Mouse (Mus musculus): ENCODE results near the gene Btn2a2. TPM values are rescaled to one million over a fixed set of nuclear protein-coding genes. Genes with fewer than 3 reads are reported as not detected.

Gene Btn2a2
- polyA plus RNA-seq, 1 experiment from 2014 or later, result not detected

DNA sequence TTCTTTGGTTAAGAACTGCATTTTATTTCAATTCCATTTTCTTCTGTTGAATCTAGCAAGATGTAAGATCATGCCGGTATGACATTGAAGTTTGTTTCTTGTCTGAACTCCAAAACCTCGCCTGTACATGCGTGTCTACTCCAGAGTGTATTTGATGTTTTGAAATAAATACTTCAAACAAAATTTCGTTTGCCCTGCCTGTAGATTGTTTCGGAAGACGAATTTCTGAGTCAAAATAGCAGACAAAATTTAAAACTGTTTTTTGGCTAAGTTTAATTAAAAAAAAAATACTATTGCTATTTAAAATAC, 29.6 kb upstream of the Btn2a2 start:
- H3K4me1 ChIP-seq, result peaks cover 11% of the 10 kb centered on the region; the same call in 1 of the 2 replicates
- under 1% methylated on average over 6 of the region's 6 CpGs for WGBS
- peak overlapping the region; percentile 67 for H3K4me2 ChIP-seq
- ATAC-seq (replicated peaks), result no peak
- H3K9me3 ChIP-seq, result no peaks in the 10 kb centered on the region
- peak overlapping the region; percentile 42 for H3K4me3 ChIP-seq
- H3K36me3 ChIP-seq (replicated peaks), result no peaks in the 10 kb centered on the region
- H3K9ac ChIP-seq, result no peak overlapping the region
- H3K27me3 ChIP-seq (replicated peaks), result no peaks in the 10 kb centered on the region
- H3K27ac ChIP-seq, result no peak overlapping the region

DNA sequence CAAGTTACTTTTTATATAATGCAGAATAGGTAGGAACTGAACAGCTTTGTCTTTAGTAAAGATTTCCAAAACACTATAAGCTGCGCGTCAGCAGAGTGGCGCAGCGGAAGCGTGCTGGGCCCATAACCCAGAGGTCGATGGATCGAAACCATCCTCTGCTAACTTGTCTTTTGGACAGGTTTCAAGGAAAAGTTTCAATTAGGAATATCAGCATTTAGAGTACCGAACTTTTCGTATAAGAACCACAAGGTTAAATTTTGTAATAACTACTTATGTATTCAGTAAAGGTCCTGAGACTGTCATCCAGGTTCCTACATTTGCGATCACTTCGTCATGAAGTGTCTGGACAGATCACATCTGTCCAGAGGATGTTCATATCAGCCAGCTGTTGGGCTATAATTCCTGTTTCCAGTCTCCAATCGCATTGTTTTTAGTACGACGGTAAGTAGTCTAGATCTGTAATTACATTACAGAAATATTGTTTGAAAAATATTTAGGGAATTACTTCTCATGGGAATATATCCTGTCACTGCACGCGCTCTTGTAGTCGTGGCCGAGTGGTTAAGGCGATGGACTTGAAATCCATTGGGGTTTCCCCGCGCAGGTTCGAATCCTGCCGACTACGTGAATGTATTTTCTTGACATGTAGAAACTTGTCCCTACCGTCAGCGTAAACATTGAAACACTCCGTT, 29.1 kb upstream of the Btn2a2 start:
- H3K4me3 ChIP-seq, result peak overlapping the region; percentile 42
- no peaks in the 10 kb centered on the region for H3K9me3 ChIP-seq
- H3K36me3 ChIP-seq (replicated peaks), result no peaks in the 10 kb centered on the region
- WGBS, result under 1% methylated on average over 27 of the region's 27 CpGs
- H3K4me1 ChIP-seq, result peaks cover 11% of the 10 kb centered on the region; the same call in 1 of the 2 replicates
- H3K4me2 ChIP-seq, result peak overlapping the region; percentile 67
- no peak overlapping the region for H3K9ac ChIP-seq
- H3K27ac ChIP-seq, result peak overlapping the region; percentile 13; the same call in 1 of the 2 replicates
- no peaks in the 10 kb centered on the region for H3K27me3 ChIP-seq (replicated peaks)
- peak; percentile 91 for ATAC-seq (replicated peaks)

DNA sequence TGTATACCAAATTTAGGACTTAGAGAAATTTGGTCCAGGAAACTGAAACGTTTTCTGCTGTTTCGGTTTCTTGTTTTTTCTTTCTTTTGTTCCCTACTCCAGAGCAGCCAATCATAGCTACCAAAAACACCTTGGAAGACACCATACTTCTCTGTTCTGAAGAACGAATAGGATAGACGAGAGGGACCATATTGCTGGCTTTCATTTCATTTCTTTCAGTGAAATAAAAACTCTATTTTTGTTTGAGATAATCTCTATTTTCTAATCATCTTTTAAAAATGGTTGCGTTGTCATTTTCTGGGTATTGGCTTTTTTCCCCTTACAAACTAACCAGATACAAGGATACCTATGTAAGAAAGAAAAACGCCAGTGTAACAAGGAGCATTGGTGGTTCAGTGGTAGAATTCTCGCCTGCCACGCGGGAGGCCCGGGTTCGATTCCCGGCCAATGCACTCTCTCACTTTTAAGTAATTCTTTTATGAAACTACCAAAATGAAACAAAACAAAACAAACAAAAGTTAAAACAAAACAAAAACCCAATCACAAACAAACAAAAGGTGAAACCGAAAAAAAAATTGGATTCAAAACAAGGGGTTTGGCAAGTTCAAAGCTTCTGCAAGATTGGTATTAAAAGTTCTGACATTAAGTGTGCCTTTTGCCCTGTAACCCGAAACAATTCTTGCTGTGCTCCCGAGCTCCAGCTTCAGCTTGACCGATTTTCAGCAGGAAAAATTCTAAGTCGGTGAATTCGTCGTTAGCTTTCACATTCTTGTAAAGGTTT, 28.4 kb upstream of the Btn2a2 start:
- Histone ChIP-seq H3K4me1 (peaks cover 11% of the 10 kb centered on the region; the same call in 1 of the 2 replicates), H3K9ac (no peak overlapping the region), H3K4me2 (peak overlapping the region; percentile 67), H3K27ac (peak overlapping the region; percentile 50; the same call in 1 of the 2 replicates), H3K27me3 (replicated peaks) (no peaks in the 10 kb centered on the region), H3K9me3 (no peaks in the 10 kb centered on the region), H3K4me3 (peak overlapping the region; percentile 42), H3K36me3 (replicated peaks) (no peaks in the 10 kb centered on the region)
- ATAC-seq (replicated peaks), result peak; percentile 77
- under 1% methylated on average over 19 of the region's 19 CpGs for WGBS

DNA sequence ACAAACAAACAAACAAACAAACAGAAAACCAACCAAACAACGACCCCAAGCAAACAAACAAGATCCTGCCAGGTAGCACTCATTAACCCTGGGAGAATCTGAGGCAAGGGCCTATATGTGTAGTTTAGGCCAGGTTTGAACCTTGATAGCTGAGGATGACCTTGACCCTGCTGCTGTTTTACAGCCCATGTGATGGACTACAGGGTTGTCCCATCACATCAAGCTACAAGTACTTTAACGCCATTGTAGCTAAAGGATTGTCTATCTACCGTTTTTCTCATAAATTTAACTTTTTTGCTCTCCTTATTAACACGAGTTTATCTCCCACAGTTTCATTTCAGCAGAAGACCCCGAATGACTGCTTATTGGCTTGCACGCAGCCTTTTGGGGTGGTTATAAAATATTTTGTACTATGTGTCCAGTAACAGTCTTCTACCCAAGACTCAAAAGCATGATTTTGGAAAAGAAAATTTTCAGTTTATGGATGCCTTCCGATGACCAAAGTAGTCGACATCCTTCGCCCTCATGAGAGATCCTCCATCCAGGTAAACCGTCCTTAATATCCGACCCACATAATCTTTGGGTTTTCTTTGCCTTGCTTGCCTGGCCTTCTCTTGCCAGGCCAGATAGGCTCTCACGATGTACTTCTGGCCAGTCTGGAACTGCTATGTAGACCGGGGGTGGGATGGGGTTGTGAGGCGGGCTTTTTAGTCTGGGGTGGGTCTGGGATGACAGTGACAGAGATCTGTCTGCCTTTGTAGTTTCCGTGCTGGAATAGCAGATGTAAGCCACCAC, 27.4 kb upstream of the Btn2a2 start:
- no peak for ATAC-seq (replicated peaks)
- Histone ChIP-seq H3K9me3 (no peaks in the 10 kb centered on the region), H3K27ac (no peak overlapping the region), H3K27me3 (replicated peaks) (no peaks in the 10 kb centered on the region), H3K4me2 (peak overlapping the region; percentile 67), H3K36me3 (replicated peaks) (no peaks in the 10 kb centered on the region), H3K4me3 (peak overlapping the region; percentile 42), H3K9ac (0 out of 2 replicates have a peak overlapping the region, but pooled peaks have one; percentile 33), H3K4me1 (peaks cover 11% of the 10 kb centered on the region; the same call in 1 of the 2 replicates)
- 55% methylated on average over 15 of the region's 15 CpGs for WGBS

DNA sequence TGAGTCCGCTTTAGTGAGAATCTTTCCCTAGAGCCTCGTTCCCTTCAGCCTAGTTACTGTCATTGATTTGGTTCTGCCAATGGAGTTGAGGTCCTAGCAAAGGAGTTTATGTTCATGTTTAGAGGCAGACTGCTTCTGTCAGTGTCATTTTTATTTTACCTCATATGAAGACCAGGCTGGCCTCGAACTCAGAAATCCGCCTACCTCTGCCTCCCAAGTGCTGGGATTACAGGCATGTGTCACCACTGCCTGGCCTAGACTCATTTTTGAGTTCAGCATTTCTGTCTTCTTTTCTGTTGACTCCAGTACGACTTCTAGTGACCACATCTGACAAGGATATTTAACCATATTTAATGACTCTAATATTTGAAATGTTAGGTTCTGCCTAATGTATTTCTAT, 26.6 kb upstream of the Btn2a2 start:
- Histone ChIP-seq H3K4me2 (no peak overlapping the region), H3K27ac (no peak overlapping the region), H3K4me1 (peaks cover 11% of the 10 kb centered on the region; the same call in 1 of the 2 replicates), H3K9ac (no peak overlapping the region), H3K27me3 (replicated peaks) (no peaks in the 10 kb centered on the region), H3K4me3 (no peak overlapping the region), H3K9me3 (no peaks in the 10 kb centered on the region), H3K36me3 (replicated peaks) (no peaks in the 10 kb centered on the region)
- no peak for ATAC-seq (replicated peaks)
- WGBS, result 70% methylated on average over 5 of the region's 5 CpGs

DNA sequence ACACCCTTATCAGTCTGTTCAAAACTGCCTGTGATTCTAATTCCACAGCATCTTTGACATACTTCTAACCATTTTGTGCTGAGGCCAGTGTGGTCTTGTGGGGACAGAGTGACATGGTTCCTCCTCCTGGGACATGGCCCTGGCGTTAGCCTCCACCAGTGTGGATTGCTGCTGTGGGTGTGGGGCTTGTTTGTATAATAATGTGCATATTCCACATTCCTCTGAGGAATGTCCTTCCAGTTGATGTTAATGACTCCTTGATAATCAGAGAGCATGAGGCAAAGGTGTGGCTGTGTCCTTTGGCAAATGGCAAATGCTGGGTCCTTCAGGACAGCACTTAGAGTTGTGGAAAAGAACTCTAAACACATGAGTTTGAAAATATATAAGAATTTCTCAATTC, 24.9 kb upstream of the Btn2a2 start:
- WGBS, result 93% methylated on average over 1 of the region's 1 CpGs
- Histone ChIP-seq H3K27ac (no peak overlapping the region), H3K9ac (no peak overlapping the region), H3K4me2 (no peak overlapping the region), H3K9me3 (no peaks in the 10 kb centered on the region), H3K27me3 (replicated peaks) (no peaks in the 10 kb centered on the region), H3K4me3 (no peak overlapping the region), H3K36me3 (replicated peaks) (no peaks in the 10 kb centered on the region), H3K4me1 (peaks cover 7% of the 10 kb centered on the region; the same call in 1 of the 2 replicates)
- no peak for ATAC-seq (replicated peaks)

DNA sequence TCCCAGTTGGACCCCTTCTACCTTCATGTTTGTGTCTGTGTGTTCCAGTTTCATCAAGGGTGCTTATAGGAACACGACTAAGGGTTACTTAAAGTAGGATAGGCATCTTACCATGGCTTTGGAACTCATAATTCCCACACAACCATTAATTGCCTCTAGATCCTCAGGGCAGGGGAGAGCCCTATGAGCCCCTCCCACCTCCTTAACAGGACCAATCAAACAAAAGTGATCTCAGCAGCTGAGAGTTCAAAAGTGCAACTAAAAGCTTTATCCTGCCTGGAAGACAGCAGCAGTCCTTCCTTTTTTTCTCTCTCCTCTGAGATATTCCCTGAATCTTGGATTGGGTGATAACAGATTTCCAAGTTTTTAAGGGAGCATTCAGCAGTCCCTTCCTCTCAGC, 21.5 kb upstream of the Btn2a2 start:
- peaks cover 6% of the 10 kb centered on the region; the same call in 1 of the 2 replicates for H3K4me1 ChIP-seq
- no peaks in the 10 kb centered on the region for H3K9me3 ChIP-seq
- no peak for ATAC-seq (replicated peaks)
- no peak overlapping the region for H3K4me3 ChIP-seq
- 61% methylated on average over 1 of the region's 1 CpGs for WGBS
- no peak overlapping the region for H3K27ac ChIP-seq
- peaks cover 8% of the 10 kb centered on the region; the same call in 1 of the 2 replicates for H3K27me3 ChIP-seq (replicated peaks)
- no peak overlapping the region for H3K9ac ChIP-seq
- no peaks in the 10 kb centered on the region for H3K36me3 ChIP-seq (replicated peaks)
- no peak overlapping the region for H3K4me2 ChIP-seq

DNA sequence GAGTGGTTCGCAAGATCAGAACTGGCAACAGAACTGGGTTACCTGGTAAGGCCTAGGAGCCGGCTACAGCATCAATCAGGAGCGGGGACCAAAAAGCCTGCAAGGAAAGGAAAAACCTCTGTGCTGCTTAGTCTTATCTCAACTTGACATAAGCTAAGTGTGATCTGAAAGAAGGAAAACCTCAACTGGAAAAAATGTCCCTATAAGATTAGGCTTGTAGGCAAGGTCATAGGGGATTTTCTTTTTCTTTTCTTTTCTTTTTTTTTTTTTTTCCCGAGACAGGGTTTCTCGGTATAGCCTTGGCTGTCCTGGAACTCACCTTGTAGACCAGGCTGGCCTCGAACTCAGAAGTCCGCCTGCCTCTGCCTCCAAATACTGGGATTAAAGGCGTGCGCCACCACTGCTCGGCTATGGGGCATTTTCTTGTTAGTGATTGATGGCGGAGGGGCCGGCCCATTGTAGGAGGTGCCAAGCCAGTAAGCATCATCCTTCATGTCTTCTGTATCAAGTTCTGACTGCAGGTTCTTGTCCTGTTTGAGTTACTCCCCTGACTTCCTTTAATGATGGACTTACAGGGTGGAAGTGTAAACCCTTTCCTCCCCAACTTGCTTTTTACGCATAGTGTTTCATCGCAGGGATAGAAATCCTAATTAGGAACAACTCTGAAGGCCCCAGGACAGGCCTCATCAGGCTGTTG, 18.3 kb upstream of the Btn2a2 start:
- Histone ChIP-seq H3K4me2 (0 out of 2 replicates have a peak overlapping the region, but pooled peaks have one; percentile 32), H3K4me3 (no peak overlapping the region), H3K9me3 (no peaks in the 10 kb centered on the region), H3K27ac (no peak overlapping the region), H3K9ac (no peak overlapping the region), H3K36me3 (replicated peaks) (no peaks in the 10 kb centered on the region), H3K27me3 (replicated peaks) (peaks cover 8% of the 10 kb centered on the region; the same call in 1 of the 2 replicates), H3K4me1 (peaks cover 6% of the 10 kb centered on the region)
- WGBS, result 20% methylated on average over 14 of the region's 14 CpGs
- ATAC-seq (replicated peaks), result no peak

DNA sequence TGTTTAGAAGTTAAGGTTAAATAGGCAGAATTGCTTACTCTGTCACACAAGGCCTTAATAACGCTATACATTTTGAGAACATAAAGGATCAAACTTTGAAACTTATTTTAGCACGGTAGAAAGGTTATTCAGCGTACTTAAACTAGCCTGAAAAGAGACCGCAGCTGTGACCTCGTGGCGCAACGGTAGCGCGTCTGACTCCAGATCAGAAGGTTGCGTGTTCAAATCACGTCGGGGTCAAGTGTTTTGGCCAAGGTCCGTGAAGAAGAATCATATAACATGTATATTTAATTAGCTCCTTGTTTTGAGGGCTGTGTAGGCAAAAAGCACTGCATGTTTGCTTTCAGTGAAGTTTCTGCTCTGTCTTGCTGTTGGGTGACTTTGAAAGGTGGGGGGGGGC, 17.7 kb upstream of the Btn2a2 start:
- Histone ChIP-seq H3K9ac (no peak overlapping the region), H3K27me3 (replicated peaks) (peaks cover 8% of the 10 kb centered on the region; the same call in 1 of the 2 replicates), H3K27ac (no peak overlapping the region), H3K9me3 (no peaks in the 10 kb centered on the region), H3K4me2 (peak overlapping the region; percentile 32; the same call in 1 of the 2 replicates), H3K4me3 (no peak overlapping the region), H3K36me3 (replicated peaks) (no peaks in the 10 kb centered on the region), H3K4me1 (peaks cover 6% of the 10 kb centered on the region)
- no peak for ATAC-seq (replicated peaks)
- 7% methylated on average over 13 of the region's 13 CpGs for WGBS

DNA sequence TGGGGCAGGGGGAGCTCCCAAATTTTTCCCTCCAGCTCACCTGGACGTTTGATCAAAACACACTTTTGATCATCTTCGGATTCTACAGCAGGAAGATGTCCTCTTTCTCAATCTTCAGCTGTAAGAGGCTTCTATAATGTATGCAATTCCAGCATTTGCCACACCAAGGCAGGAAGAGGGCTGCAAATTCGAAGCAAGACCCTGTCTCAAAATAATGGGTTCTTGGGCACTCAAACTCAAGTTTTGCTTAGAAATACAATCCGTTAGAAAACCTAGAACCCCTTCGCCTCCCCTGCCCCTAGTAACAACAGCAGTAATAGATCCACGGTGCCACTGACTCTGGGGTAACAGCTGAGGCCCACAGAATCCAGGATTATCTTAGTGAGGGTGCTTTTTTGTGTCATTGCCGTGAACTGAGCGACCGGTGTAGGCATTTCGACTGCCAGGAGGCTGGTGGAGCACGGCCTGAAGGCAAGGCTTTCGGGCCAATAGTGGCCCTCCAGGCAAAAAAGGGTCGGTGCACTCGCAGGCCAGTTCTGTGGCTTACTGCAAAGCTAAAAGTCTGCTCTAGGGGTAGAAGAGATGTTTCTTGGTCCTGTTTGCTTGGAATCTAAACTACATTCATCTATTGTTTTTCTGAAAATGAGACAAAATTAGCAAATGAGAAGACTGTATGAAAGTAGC, 17.1 kb upstream of the Btn2a2 start:
- Histone ChIP-seq H3K36me3 (replicated peaks) (no peaks in the 10 kb centered on the region), H3K27me3 (replicated peaks) (peaks cover 8% of the 10 kb centered on the region; the same call in 1 of the 2 replicates), H3K9ac (no peak overlapping the region), H3K4me3 (peak overlapping the region; percentile 1; the same call in 1 of the 2 replicates), H3K27ac (no peak overlapping the region), H3K9me3 (no peaks in the 10 kb centered on the region), H3K4me2 (peak overlapping the region; percentile 32), H3K4me1 (peaks cover 6% of the 10 kb centered on the region)
- no peak for ATAC-seq (replicated peaks)
- 7% methylated on average over 14 of the region's 14 CpGs for WGBS

DNA sequence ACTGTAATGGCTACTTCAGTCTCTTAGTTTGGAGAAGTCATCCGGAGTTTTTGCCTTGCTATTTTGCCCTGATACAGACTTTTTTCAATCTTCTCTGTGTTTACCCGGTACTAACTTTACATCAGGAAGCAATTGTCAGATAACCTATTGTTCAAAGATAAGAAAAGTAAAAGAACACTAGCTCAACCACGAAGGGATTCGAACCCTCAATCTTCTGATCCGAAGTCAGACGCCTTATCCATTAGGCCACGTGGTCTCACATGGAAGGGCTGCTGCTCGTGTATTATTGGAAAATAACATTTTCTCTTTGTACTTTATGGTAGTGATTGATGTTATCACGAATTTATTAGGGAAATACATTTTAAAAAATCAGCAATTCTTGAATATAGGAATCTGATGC, 15.1 kb upstream of the Btn2a2 start:
- Histone ChIP-seq H3K4me2 (no peak overlapping the region), H3K36me3 (replicated peaks) (no peaks in the 10 kb centered on the region), H3K4me3 (no peak overlapping the region), H3K9ac (no peak overlapping the region), H3K27me3 (replicated peaks) (peaks cover 15% of the 10 kb centered on the region; the same call in 1 of the 2 replicates), H3K27ac (no peak overlapping the region), H3K4me1 (peaks cover 6% of the 10 kb centered on the region), H3K9me3 (no peaks in the 10 kb centered on the region)
- WGBS, result 1% methylated on average over 9 of the region's 9 CpGs
- no peak for ATAC-seq (replicated peaks)
